Mouse (Mus musculus) left cerebral cortex, postnatal 10 days (tissue): ENCODE results near the gene Prickle1. TPM values are rescaled to one million over a fixed set of nuclear protein-coding genes. Genes with fewer than 3 reads are reported as not detected.
A peak's percentile ranks its signal among the peaks of the same experiment; 100 is the strongest.

Experiments used
- DNase-seq, 2 experiments: peaks; one replicate each; pipeline ENCODE4 v3.0.0; 2021 to 2022; ENCODE audit warnings: low spot score in 2 of 2, mixed read lengths in 1 of 2; ENCODE audit errors: extremely low spot score in 1 of 2
- intact Hi-C: fragments of 180-260 bp; cut with DNase I; formaldehyde crosslinking; loops from one replicate; pipeline ENCODE4 v1.15.1; 2025
- total RNA-seq, 2 experiments: library from RNA; stranded (reverse); gene quantifications; 2 replicates each; pipeline ENCODE4 v1.2.3; 2021

Gene Prickle1
- total RNA-seq = 10 to 100 TPM; 63.1 to 67.0 TPM

GRCm38 (mm10) chr15:93595746-93596145 lies at the start of gene Prickle1:
Gene Prickle1, minus strand, starts transcription at chr15:93595891.
- DNase-seq = peak; percentile 72 to 94
- intact Hi-C loops = loop anchor here (5.0 to 10.0 kb wide), 3 partner anchors 92 to 612 kb away; no protein-coding TSS in a partner anchor

GRCm38 (mm10) chr15:93640221-93640620 lies 44.5 kb upstream of the Prickle1 start:
- no peak for DNase-seq
- intact Hi-C loops = no loop called here

GRCm38 (mm10) chr15:93636976-93637375 lies 41.3 kb upstream of the Prickle1 start:
- intact Hi-C loops = no loop called here
- DNase-seq = no peak

- intact Hi-C loops = no loop called here
- no peak for DNase-seq
Measured at GRCm38 (mm10) chr15:93635603-93636002, 39.9 kb upstream of the Prickle1 start.

- no peak for DNase-seq
- intact Hi-C loops = no loop called here
Measured at GRCm38 (mm10) chr15:93634536-93634935, 38.8 kb upstream of the Prickle1 start.

- intact Hi-C loops = no loop called here
- no peak for DNase-seq
Measured at GRCm38 (mm10) chr15:93630001-93630541, 34.4 kb upstream of the Prickle1 start.

GRCm38 (mm10) chr15:93629201-93629600 lies 33.5 kb upstream of the Prickle1 start:
- intact Hi-C loops = no loop called here
- no peak for DNase-seq

GRCm38 (mm10) chr15:93627836-93628797 lies 32.4 kb upstream of the Prickle1 start:
- intact Hi-C loops = no loop called here
- DNase-seq = no peak

- intact Hi-C loops = no loop called here
- no peak for DNase-seq
Measured at GRCm38 (mm10) chr15:93619551-93619950, 23.9 kb upstream of the Prickle1 start.

- intact Hi-C loops = no loop called here
- DNase-seq = no peak
Measured at GRCm38 (mm10) chr15:93618442-93619150, 22.9 kb upstream of the Prickle1 start.

- no peak for DNase-seq
- intact Hi-C loops = no loop called here
Measured at GRCm38 (mm10) chr15:93616277-93616676, 20.6 kb upstream of the Prickle1 start.

- intact Hi-C loops = no loop called here
Measured at GRCm38 (mm10) chr15:93615031-93615430, 19.3 kb upstream of the Prickle1 start.

GRCm38 (mm10) chr15:93613606-93614005 lies 17.9 kb upstream of the Prickle1 start:
- intact Hi-C loops = no loop called here
- no peak for DNase-seq

More at GRCm38 (mm10) chr15:93615031-93615430, 19.3 kb upstream of the Prickle1 start:
- DNase-seq = no peak

GRCm38 (mm10) chr15:93611536-93612300 lies 16.0 kb upstream of the Prickle1 start:
- intact Hi-C loops = no loop called here
- no peak for DNase-seq

- no peak for DNase-seq
- intact Hi-C loops = no loop called here
Measured at GRCm38 (mm10) chr15:93610721-93611201, 15.1 kb upstream of the Prickle1 start.

GRCm38 (mm10) chr15:93610288-93610687 lies 14.6 kb upstream of the Prickle1 start:
- no peak for DNase-seq
- intact Hi-C loops = no loop called here

- intact Hi-C loops = no loop called here
- no peak for DNase-seq
Measured at GRCm38 (mm10) chr15:93602850-93603249, 7.2 kb upstream of the Prickle1 start.

- DNase-seq = no peak
- intact Hi-C loops = no loop called here
Measured at GRCm38 (mm10) chr15:93601461-93602015, 5.8 kb upstream of the Prickle1 start.
